Mouse (Mus musculus): ENCODE data around the gene AI467606.
A peak's percentile ranks its signal among the peaks of the same experiment; 100 is the strongest.

The AI467606 gene

DNA sequence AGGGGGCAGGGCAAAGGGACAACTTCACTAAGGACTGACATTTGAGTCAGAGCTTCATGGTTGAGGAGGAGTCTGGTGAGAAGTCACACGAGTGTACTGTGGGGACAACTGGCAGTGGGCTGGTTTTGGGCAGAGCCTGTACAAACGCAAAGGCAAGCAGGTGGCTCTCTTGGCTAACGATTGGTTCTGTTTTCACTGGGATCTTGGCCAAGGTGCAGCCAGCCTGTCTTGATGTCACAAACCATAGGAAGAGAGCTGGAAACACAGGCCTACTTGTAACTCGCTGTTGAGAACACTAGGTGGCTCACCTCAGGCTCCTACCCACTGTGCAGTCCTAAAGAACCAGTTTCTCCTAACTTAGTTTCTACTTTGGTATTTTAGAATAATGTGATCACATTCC, 38.5 kb downstream of the AI467606 start:
- DNase-seq, result peak; percentile 67

DNA sequence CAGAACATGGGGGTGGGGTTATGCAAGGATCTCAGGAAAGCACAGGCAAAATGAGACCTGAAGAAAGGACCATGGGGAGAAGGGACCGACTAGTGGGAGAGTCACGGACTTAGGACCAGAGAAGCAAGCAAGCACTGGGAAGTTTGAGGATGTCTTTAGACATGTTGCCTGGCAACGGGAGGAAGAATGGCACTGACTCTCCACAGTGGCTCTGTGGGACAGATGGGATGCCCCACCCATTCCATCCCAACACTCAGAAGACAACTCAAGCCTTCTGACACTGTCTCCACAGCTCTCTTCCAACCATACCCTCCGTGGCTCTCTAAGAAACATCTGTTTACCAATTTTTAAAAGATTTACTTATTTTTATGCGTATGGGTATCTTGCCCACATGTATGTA, 42.0 kb downstream of the AI467606 start:
- no peak for DNase-seq

DNA sequence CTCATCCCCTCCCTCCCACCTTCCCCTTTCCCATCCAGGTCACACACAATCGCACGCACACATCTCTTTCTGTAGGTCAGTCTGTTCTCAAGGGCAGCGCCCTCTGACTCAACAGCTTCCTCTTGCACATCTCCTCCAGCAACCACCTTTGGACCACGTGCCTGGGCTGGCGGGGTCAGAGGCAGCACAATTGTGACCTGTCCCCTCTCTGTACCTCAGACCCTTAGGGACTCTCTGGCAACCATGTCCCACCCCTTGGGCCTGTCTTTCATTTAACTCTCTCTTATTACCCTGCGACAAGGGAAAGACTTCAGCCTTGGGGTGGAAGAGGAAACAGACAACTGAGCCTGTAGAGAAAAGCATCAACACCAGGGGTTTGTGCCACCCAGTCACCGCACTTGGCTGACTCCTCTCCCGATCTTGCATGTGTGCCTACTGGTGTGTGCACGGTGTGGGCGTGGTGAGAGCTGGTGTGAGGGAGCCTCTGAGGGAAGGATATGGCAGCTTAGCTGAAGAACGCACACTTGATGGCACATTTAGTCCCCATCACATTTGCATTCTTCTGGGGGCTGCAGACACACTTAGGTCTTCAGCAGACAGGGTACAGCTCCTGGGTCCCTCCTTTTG, 43.8 kb downstream of the AI467606 start:
- DNase-seq, result no peak

DNA sequence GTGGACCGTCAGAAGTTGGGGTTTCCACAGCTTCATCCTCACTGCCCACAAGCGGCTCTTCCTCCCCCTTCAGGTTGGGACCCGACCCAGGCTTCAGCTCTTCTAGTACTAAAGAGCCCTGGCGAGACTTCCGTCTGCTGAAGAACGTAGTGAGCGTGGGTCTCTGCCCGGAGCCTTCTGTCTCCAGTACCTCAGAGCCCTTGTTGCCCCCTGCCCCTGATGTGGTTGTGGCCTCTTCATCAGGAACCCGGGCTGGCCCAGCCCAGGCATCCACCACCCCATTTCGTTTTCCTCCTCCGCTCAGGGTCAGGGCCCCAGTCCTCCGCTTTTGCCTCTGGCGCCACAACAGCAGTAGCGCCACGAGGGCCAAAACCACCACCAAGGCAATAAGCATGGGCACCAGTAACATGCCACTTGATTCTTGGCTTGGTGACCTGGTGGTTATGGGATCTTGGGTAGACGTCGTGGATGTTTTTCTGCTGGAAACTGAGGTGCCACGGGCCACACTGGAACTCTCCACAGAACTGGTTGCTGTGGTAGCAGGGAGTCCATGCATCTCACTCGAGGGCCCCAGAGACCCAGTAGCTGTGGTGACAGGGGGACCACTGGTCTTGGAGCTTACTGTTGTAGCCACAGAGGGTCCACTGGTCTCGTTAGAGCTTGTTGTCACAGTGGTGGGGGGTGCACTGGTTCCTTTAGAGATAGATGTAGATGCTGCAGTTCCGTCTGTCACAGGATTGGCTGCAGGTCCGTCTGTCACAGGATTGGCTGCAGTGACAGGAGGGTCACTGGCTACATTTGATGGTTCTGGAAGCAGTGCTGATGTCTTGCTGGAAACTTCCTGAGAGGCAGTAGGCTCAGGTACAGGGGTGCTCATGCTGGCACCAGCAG, 45.3 kb downstream of the AI467606 start:
- DNase-seq, result no peak

DNA sequence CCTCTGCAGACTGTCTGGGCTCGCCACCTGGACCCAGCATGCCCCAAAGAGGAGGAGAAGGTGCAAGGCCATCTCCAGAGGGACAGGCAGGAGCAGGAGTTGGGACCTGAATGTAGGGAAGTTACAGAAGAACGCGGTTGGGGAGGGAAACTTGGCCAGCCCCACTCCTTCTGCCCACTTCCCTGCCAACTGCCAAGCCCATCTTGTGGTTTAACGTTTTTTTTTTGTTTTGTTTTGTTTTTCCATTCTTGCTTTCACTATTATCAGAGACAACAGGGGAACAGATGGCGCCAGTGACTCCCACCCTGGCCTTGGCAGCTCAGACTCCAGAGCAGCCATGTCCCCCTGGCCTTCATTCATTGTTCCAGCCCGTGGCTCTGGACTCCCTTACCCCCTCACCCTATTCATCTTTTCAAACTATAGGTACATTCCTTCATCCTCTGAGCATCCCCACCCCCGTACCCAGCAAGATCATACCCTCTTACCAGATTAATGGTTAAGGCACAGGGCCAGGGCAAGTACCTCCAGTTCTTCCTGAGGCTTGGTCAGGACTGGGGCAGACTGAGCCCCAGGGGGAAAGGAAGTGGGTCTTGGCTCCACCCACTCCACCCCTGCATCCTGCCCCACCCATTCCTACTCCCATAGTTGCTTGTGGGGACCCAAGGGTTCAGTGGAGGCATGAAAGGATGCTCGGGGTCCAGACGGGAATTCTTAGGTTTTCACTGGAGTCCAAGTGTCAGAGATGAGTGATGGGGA, 46.3 kb downstream of the AI467606 start, which contains the start of gene Spn:
TSS of gene Spn (minus strand) at position 562 of the 756 bp plus-strand sequence.
- no peak for DNase-seq

DNA sequence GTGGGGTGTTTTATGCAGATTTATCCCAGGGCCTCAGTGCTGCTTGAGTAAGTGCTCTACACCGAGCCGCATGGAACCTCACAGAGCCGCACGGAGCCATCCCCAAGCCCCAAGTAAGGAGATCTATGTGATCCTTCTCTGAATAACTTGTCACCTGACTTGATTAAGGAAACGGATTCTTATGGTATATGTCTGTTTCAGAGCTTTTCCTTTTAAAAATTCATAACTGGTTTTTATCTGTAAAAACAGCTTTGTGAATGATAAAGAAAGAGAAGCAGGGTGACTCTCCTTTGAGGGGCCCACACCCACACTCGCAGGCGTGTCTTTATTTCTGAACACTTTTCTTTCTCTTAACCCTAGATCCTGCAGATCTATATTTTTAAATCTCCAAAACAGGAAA, 47.9 kb downstream of the AI467606 start:
- no peak for DNase-seq

DNA sequence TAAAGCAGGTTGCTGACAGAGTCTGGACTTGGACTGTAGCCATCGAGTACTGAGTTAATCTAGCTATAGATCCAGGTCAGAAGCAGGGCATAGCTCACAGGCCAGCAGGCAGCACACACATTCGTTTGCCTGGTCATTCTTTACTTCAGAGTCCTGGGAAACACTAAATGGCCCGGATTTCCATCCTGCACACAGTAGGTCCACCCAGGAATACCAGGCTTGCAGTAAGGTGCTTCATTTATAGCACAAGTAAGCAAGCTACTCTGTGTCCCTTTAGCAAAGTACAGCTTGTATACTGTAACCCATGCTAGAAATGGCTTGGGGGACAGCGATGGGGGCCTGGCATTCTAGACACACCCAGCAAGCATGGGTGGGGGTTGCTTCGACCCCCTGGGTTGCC, 48.4 kb downstream of the AI467606 start:
- no peak for DNase-seq

DNA sequence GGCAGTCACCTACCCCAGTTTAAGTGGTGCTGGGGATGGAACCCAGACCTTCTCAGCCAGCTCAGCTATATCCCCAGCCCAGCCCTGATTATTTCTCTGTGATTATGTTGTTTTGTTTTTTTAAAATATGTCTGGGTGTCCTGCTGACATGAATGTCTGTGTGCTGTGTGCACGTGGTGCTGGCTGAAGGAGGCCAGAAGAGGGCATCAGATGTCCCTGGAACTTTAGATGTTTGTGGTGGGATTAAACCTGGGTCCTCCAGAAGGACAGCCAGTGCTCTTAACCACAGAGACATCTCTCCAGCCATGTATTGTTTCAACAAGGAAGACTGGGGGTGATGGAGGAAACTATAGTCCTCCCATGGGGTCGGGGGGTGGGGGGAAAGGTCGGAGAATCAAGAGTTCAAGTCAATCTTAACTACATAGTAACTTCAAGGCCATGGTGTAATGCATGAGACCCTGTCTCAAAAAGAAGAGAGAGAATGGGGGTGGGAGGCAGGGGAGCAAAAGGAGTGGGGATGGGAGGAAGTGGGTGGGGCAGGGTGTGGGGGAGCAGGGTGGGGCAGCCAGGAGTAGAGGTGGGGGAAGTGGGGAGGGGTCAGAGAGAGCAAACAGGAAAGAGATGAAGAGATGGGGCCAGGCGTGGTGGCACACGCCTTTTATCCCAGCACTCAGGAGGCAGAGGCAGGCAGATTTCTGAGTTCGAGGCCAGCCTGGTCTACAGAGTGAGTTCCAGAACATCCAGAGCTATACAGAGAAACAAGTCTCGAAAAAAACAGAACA, 49.7 kb downstream of the AI467606 start:
- DNase-seq, result no peak

DNA sequence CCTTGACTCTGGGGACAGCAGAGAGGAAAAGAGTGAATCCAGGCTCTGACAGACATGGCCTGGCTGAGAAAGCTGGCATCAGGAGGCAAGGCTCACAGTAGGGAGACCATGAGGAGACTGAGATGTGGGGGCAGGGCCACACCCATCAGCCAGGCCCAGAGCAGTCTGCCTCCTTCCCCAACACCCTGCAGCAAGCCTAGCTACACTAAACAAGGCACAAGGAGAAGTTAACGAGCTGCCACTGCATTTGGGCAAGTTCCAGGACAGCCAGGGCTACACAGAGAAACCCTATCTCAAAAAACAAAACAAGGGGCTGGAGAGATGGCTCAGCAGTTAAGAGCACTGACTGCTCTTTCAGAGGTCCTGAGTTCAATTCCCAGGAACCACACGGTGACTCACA, 51.1 kb downstream of the AI467606 start:
- no peak for DNase-seq

DNA sequence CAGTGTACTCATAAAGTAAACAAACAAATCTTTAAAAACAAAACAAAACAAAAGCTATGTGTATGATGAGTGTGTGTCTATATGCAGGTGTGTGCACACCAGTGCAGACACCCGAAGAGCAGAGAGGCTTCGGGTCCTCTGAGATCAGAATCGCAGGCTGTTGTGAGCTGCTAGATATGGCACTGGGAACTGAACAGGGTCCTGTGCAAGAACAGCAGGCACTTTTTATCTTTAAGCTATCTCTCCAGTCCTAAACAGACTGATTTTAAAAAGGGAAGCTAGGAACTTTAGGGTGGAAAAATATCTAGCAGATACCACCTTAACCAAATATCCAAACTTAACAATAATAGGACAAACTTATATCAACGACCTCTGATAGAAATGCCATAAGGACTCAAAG, 51.5 kb downstream of the AI467606 start:
- no peak for DNase-seq
